Mouse (Mus musculus) layer of hippocampus, adult 6 months (tissue): ENCODE data around the gene Duox2. TPM values are rescaled to one million over a fixed set of nuclear protein-coding genes. Genes with fewer than 3 reads are reported as not detected.

Experiments
- long read RNA-seq, 2 experiments: library from polyadenylated mRNA; unstranded; transcript quantifications; one replicate each; pipeline ENCODE4 v2.0.0; 2019 to 2020
- polyA plus RNA-seq: library from polyadenylated mRNA; unstranded; fragments of <200 nt; fragmentation: Nextera tagmentation; gene quantifications from 2 replicates; pipeline ENCODE4 v1.2.3, GENCODE M21; 2021

The Duox2 gene
- polyA plus RNA-seq, result 0.11 and 0.13 TPM in 2 replicates
- long read RNA-seq, experiment 1, result 0 reads
- long read RNA-seq, experiment 2, result 0 reads

DNA sequence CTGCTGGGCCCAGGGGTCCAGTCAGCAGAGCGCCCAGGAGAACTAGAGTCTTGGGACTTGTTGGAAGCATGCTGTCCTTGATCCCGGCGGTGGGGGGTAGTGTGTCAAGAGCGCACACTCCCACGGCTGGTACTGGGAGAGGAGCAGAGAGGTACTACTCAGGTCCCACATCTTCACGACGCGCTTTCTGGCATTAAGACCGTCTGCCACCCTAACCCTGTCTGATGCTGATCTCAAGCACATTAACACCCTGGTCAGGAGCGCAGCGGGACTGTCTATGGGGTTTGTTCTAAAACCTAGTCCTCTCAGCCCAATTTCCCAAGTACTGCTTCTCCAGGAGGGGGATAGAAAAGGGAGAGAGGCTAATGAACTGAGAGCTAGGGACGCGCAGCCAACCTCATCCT is at the start of gene Duox2:
Gene Duox2, minus strand, starts transcription at position 354 of the 404 bp plus-strand sequence.

GRCm38 (mm10) chr2:122315372-122315771 is 17.1 kb upstream of the Duox2 start, which contains the start of gene Duox1:
Gene Duox1 (plus strand): TSS chr2:122315672.

GRCm38 (mm10) chr2:122313536-122313935 is 15.3 kb upstream of the Duox2 start, which contains the start of gene Duoxa1:
Gene Duoxa1 (minus strand): TSS chr2:122313730.

GRCm38 (mm10) chr2:122298596-122299490 is 594 bp upstream of the Duox2 start, which contains the start of gene Duoxa2:
Gene Duoxa2 (plus strand): TSS chr2:122298900.

DNA sequence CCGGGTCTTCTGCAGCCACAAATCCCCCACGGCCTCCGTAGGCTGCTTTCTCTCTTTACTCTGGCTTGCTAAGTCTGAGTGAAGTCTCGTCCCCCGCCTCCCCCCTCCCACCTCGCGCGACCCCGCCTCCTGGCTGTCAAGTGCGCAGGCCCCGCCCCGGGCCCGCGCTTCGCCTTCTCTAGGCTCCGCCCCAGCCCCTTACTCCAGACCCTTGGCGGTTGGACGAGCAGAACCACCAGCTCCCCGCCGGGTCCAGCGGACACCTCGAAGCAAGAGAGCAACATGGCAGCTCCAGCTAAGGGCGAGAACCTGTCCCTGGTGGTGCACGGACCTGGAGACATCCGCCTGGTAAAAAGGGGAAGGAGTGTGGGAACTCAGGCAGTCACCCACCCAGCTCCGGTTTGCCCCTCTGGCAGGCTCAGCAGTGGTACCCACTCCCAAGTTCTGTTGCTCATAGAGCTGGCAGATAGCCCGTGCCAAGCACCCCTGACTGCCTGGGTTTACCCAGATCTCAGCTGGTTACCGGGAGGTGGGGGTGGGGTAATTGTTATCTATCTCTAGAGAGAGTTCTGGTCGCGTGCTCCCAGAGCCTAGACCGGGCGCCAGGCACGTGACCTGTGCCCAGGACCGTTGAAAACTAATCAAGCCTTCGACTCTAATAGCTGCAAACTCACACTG is 63.5 kb downstream of the Duox2 start, which contains the start of gene Sord:
Gene Sord, plus strand, starts transcription at position 139 of the 678 bp plus-strand sequence.

Other genes with a start within 250 kb of the Duox2 start
- gene Spg11, start 180.1 kb downstream of the Duox2 start, polyA plus RNA-seq, result 2.6 and 2.8 TPM in 2 replicates
- 318 and 456 TPM in 2 replicates for gene B2m, start 150.8 kb downstream of the Duox2 start, polyA plus RNA-seq
- not detected in 2 replicates for gene Trim69, start 137.7 kb downstream of the Duox2 start, polyA plus RNA-seq
- gene Patl2, start 112.3 kb downstream of the Duox2 start, polyA plus RNA-seq, result not detected in 2 replicates
- not detected in 2 replicates for gene Terb2, start 112.2 kb downstream of the Duox2 start, polyA plus RNA-seq
- 15.1 and 17.6 TPM in 2 replicates for gene Sord, start 63.7 kb downstream of the Duox2 start, polyA plus RNA-seq
- not detected in 2 replicates for gene Duoxa2, start 451 bp upstream of the Duox2 start, polyA plus RNA-seq
- gene Duoxa1, start 15.3 kb upstream of the Duox2 start, polyA plus RNA-seq, result 0.14 and 0.20 TPM in 2 replicates
- gene Duox1, start 17.2 kb upstream of the Duox2 start, polyA plus RNA-seq, result not detected in 2 replicates
- 3.4 and 3.9 TPM in 2 replicates for gene Shf, start 70.7 kb upstream of the Duox2 start, polyA plus RNA-seq
- 0.06 TPM in 1 of 2 replicates, not detected in the other for gene Slc28a2, start 128.0 kb upstream of the Duox2 start, polyA plus RNA-seq
- gene Gm14085, start 186.5 kb upstream of the Duox2 start, polyA plus RNA-seq, result not detected in 2 replicates